Mouse (Mus musculus): ENCODE data around the gene Gdi2. TPM values are rescaled to one million over a fixed set of nuclear protein-coding genes. Genes with fewer than 3 reads are reported as not detected.

Gene Gdi2
- total RNA-seq, 2 experiments from 2014 or later = 268 to 276 TPM

DNA sequence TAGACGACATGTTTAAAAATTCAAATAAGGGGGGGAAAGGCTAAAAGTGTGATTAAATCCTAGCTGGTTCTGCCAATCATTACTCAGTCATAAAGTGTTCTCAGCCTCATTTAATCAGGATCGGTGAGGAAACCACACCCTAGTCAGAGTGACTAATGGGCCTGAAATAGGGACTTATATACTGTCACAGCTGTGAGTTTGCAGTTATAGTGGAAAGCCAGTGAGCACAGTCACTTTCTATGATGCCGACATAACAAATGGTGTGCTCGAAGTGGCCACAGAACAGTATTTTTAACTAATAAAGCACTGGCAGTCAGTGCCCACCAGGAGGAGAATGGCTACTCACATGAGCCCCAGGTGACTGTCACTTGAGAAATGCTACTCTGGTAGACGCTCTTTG lies 7.1 kb downstream of the Gdi2 start:
- DNase-seq (ENCODE audit: extremely low spot score in 1 of 2, low spot score in 1 of 2) = no peak

DNA sequence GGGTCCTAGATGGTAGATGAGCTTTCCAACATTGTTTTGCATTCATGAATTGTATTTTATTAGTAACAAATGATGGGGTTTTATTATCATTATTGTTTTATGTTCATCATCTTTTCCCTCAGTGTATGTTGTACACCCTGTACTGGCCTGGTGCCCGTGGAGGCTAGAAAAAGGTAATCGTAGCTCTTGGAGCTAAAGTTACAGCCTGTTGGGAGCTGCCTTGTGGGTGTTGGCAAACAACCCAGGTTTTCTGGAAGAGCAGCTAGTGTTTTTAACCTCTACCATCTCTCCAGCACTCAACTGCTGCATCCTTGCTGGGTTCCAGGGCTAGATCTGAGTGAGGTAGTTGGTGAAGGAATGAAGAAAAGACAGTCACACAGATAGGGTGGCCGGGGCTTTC lies 9.5 kb downstream of the Gdi2 start:
- DNase-seq (ENCODE audit: extremely low spot score in 1 of 2, low spot score in 1 of 2) = no peak

DNA sequence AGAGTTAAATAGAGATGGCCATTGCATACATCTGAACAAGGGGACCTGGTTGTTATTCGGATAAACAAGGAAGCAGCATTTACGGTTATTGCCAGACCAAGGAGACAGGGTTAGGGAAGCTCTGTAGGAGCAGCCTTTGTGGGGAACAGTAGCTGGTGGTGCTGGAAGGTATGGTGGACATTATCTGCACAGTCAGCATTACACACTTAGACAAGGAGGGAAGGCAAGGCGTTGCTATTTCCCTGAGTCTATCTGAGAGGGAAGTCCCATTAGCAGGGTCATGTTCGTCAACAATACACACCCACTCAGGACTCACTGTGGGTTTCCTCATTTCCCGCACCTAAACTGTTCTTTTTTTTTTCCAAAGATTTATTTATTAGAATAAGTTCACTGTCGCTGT lies 10.0 kb downstream of the Gdi2 start:
- DNase-seq (ENCODE audit: extremely low spot score in 1 of 2, low spot score in 1 of 2) = no peak

DNA sequence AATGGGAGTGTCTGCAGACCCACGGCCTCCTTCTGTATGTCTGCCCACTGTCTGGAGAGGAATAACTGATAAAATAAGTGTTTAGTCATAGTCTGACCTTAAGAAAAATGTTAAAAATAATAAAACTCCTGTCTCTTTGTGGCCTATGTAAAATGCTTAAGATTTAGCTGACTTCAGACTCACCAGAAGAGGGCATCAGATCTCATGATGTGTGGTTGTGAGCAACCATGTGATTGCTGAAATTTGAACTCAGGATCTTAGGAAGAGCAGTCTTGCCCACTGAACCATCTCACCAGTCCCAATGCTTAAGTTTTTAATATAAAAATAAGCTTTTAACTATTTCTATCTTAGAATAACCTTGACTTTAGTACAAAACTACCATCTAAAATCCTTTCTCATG lies 25.3 kb downstream of the Gdi2 start:
- no peak for DNase-seq (ENCODE audit: extremely low spot score in 1 of 2, low spot score in 1 of 2)

DNA sequence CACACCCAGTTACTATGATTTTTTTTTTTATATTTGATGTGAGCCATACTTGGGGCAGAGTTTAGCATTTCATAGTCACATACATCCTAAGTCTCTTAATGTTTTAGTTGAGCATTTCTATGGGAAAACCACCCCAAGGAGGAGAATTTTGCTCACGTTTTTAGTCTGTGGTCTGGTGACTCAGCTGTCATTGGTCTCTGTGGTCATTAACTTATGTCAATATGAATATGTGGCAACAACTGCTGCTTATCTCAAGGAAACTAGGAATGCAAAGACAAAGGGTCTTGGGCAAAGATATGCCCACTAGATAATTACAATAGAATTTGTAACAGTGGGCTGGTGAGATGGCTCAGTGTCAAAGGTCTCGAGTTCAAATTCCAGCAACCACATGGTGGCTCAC lies 26.1 kb downstream of the Gdi2 start:
- no peak for DNase-seq (ENCODE audit: extremely low spot score in 1 of 2, low spot score in 1 of 2)

DNA sequence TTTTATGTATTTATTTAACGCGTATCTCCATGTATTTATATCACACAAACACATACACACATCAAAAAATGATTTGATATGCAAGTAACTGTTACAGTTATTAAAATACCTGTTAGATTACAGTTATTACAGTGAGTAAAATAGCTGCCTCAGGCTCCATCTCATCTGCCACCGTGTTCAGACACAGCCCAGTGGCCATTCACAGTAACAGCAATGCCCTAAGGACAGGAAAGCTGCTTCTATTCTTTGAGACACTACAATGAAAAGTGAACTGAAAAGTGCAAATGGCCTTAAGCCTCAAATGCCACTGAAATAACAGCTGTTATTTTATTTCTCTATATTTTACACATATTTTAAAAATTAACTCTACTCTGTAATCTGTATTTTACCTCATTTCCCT lies 52.9 kb downstream of the Gdi2 start:
- no peak for DNase-seq (ENCODE audit: extremely low spot score in 1 of 2, low spot score in 1 of 2)

DNA sequence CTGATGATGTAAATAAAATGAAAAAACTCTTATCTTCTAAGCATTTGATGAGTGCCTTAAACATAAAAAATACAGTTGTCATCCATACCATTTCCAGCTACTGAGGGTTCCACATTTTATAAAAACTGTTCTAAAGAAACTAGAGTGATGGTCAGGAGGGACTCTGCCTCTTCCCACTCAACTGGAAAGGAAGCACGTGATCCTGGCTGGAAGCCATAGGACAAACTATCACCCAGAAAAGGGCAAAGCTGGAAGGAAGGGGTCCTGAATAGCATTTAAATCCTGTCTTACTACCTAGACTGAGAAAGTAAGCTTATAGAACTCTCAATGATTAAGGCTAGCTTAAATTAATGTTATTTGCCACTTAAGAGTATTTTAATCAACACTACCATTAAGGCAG lies 56.4 kb downstream of the Gdi2 start:
- DNase-seq (ENCODE audit: extremely low spot score in 1 of 2, low spot score in 1 of 2) = no peak

DNA sequence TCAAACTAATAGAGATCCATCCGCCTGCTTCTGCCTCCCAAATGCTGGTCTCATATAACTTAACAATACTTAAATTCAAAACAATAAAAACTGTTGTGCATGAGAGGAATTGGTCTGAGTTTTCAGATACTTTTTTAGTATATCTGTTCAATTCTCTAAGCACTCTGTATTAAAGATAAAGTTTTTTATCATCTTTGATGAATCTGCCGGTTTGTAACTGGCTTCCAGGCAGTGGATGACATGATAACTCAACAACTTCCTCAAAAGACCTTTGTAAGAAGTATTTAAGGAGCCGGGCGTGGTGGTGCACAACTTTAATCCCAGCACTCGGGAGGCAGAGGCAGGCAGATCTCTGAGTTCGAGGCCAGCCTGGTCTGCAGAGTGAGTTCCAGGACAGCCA lies 58.4 kb downstream of the Gdi2 start:
- no peak for DNase-seq (ENCODE audit: extremely low spot score in 1 of 2, low spot score in 1 of 2)

DNA sequence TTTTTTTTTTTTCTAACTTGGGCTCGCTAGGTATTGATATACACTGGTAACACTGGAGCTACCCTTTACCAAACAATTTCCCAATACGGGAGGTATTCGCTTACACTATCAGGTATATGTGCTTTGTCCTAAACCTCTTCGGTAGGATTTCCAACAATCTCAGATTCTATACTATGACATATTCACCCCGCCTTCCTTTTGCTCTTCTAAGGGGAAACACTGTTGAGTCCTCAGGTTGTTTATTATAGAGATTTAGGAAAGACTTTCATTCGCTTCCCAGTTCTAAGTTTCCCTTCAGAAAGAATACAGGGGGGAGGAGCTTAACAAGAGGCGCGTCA lies 71.9 kb downstream of the Gdi2 start:
- DNase-seq (ENCODE audit: extremely low spot score in 1 of 2, low spot score in 1 of 2) = no peak

DNA sequence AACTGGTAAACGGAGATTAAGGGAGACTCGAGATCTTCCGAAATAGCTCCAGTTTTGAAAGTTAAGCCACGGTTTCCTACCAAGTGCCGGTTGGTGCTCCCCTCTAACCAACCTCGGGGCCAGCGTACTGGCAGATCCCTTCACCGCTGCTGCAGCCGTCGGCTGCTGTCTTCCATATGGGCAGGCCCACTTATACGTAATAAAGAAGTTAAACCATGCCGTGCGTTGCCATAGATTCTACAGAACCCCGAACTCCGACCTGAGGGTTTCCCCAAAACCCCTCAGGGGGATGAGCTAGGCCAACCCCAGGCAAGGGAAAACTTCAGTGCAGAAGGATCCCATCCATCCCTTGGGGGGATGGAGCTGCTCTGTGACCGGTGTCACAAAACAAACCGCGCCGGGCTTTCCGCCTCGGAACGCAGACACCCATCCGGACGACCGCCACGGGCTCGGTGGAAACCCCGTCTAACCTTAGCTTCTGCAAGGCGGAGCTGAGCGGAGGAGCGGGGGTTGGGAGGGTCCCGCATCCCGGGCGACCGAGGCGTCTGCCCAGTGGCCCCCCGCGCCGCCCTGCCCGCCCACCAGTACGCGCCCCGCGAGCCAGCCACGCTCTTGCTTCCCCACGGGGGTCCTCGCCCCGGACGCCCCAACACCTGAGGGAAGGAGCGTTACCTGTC lies 72.4 kb downstream of the Gdi2 start:
- peak in 1 of 2 experiments; percentile 9 for DNase-seq (ENCODE audit: extremely low spot score in 1 of 2, low spot score in 1 of 2)

DNA sequence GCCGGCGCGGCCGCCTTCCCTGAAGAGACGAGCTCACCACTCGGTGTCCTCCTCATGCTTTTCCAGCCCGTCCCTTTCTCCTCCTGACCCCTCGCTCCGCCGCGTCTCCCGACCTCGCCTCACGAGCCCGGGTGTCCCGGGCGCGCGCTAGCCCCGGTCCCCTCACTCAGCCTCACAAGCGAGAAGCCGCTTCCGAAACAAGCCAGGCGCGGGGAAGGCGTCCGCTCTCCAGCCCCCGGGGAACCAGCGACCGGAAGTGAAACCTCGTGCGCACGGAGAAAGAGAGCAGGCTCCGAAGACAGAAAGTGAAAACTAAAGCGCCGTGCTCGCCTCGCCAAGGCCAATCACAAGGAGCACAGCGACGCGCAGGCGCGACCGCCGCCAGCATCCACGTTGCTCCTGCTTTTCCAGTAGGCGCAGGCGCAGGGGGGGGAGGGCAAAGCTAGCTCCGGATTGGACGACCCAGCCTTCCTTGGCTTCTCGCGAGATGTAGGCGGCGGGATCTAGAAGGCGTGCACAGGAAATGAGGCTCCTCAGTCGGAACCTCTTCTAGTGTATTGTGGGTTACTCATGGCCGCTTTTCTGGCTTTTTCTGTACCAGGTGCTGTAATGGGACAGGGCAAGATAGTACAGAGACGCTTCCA lies 73.1 kb downstream of the Gdi2 start, which contains the start of gene Fam208b:
Fam208b (minus strand) TSS at position 314 of the 644 bp plus-strand sequence.
- DNase-seq (ENCODE audit: extremely low spot score in 1 of 2, low spot score in 1 of 2) = peak; percentile 91 to 92

Other genes starting within 250 kb of the Gdi2 start
- 10 to 100 TPM; 22.3 to 29.4 TPM for gene Fam208b, start 73.0 kb downstream of the Gdi2 start, total RNA-seq (2021)
- 10 to 100 TPM; 28.0 to 34.8 TPM for gene Asb13, start 96.0 kb downstream of the Gdi2 start, total RNA-seq (2021)